Mouse (Mus musculus): Measurements from ENCODE around the gene Fam174b. TPM values are rescaled to one million over a fixed set of nuclear protein-coding genes. Genes with fewer than 3 reads are reported as not detected.

Fam174b gene
- not detected in 2 replicates for total RNA-seq (2012; rRNA removed)
- total RNA-seq (2014; rRNA removed), result not detected in 2 replicates
- polyA plus RNA-seq (2012; ENCODE audit: insufficient read length, low read depth), result not detected in 2 replicates

GRCm38 (mm10) chr7:73740111-73741035 is at the start of gene Fam174b:
Gene Fam174b, plus strand, starts transcription at chr7:73740302.
- in situ Hi-C loops (cut with MboI; ENCODE audit: low pct_ligation_motif_present, low pct_unique_long_range_greater_than_20kb, low sequenced_read_pairs), result no loop called here
- Histone ChIP-seq H3K79me2 (replicated peaks; ENCODE audit: control insufficient read depth, extremely low read depth, insufficient read depth, poor library complexity, severe bottlenecking) (no peaks in the 10 kb centered on the region), H3K4me3 (replicated peaks in 1 of 3; ENCODE audit: low read depth in 2 of 3, low read length in 2 of 3, poor library complexity in 1 of 3) (no peak within 1 kb of the TSS), H3K36me3 (replicated peaks in 1 of 2; ENCODE audit: control insufficient read depth in 1 of 2, insufficient read depth in 1 of 2, low read length in 1 of 2) (no peaks in the 10 kb centered on the region), H3K27ac (ENCODE audit: insufficient read depth, low read depth) (no peak within 1 kb of the TSS), H3K4me2 (ENCODE audit: insufficient read depth, low read depth, poor library complexity, severe bottlenecking) (no peak within 1 kb of the TSS), H3K27me3 (replicated peaks) (peaks cover 51% of the 10 kb centered on the region), H3K9me3 (replicated peaks; ENCODE audit: low read length) (peaks cover 9% of the 10 kb centered on the region), H3K9ac (ENCODE audit: insufficient read depth, low read depth) (no peak within 1 kb of the TSS), H3K4me1 (ENCODE audit: control insufficient read depth in 1 of 2, insufficient read depth in 2 of 2) (peaks cover 0 to 3% of the 10 kb centered on the region in 2 experiments; a peak in 2 of 4 replicates)
- dilution Hi-C loops (cut with MboI; ENCODE audit: extremely low pct_ligation_motif_present, extremely low pct_unique_long_range_greater_than_20kb, low sequenced_read_pairs), result no loop called here
- DNase-seq (ENCODE audit: extremely low read depth), result no peak
- TF ChIP-seq PAX5 (IDR thresholded peaks at IDR 0.05; ENCODE audit: low read length) (no peak), TBP (conservative IDR thresholded peaks at IDR 0.05; ENCODE audit: low read depth, low read length) (no peak), ZKSCAN1 (IDR thresholded peaks at IDR 0.05; ENCODE audit: borderline replicate concordance, low read depth, low read length) (no peak), TCF12 (IDR thresholded peaks at IDR 0.05; ENCODE audit: low read depth, low read length) (no peak), ZMIZ1 (IDR thresholded peaks at IDR 0.05; ENCODE audit: low read depth, low read length) (no peak), MXI1 (IDR thresholded peaks at IDR 0.05; ENCODE audit: low read depth, low read length) (no peak), NRF1 (IDR thresholded peaks at IDR 0.05; ENCODE audit: low read depth, low read length) (no peak), MEF2A (IDR thresholded peaks at IDR 0.05; ENCODE audit: borderline replicate concordance, low read depth, low read length) (no peak), BHLHE40 (IDR thresholded peaks at IDR 0.05; ENCODE audit: low read depth, low read length) (no peak)

DNA sequence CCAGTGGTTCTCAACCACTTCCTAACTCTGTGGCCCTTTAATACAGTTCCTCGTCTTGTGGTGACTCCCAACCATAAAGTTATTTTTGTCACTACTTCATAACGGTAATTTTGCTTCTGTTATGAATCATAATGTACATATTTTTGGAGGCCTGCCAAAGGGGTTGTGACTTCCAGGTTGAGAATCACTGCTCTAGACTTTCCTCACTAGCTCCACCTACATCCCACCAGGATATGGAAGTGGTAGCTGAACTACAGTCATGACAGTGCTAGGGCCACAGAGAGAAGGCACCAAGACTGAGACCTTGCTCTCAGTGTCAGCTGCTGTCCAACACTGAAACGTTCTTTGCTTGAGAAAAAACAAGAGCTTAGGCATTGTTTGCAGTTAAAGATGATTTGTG is 43.0 kb upstream of the Fam174b start:
- Histone ChIP-seq H3K27ac (ENCODE audit: insufficient read depth, low read depth) (no peak overlapping the region), H3K27me3 (replicated peaks) (peaks cover 13% of the 10 kb centered on the region), H3K79me2 (replicated peaks; ENCODE audit: control insufficient read depth, extremely low read depth, insufficient read depth, poor library complexity, severe bottlenecking) (no peaks in the 10 kb centered on the region), H3K36me3 (replicated peaks in 1 of 2; ENCODE audit: control insufficient read depth in 1 of 2, insufficient read depth in 1 of 2, low read length in 1 of 2) (no peaks in the 10 kb centered on the region), H3K9me3 (replicated peaks; ENCODE audit: low read length) (no peaks in the 10 kb centered on the region), H3K4me3 (replicated peaks in 1 of 3; ENCODE audit: low read depth in 2 of 3, low read length in 2 of 3, poor library complexity in 1 of 3) (no peak overlapping the region), H3K9ac (ENCODE audit: insufficient read depth, low read depth) (no peak overlapping the region), H3K4me2 (ENCODE audit: insufficient read depth, low read depth, poor library complexity, severe bottlenecking) (no peak overlapping the region), H3K4me1 (ENCODE audit: control insufficient read depth in 1 of 2, insufficient read depth in 2 of 2) (no peaks in the 10 kb centered on the region)
- DNase-seq (ENCODE audit: extremely low read depth), result peak; percentile 7
- in situ Hi-C loops (cut with MboI; ENCODE audit: low pct_ligation_motif_present, low pct_unique_long_range_greater_than_20kb, low sequenced_read_pairs), result no loop called here
- dilution Hi-C loops (cut with MboI; ENCODE audit: extremely low pct_ligation_motif_present, extremely low pct_unique_long_range_greater_than_20kb, low sequenced_read_pairs), result no loop called here
- no peak for TF ChIP-seq HCFC1 (IDR thresholded peaks at IDR 0.05; ENCODE audit: low read depth, low read length)
- peak; percentile 32; the same call in 1 of the 2 replicates for TF ChIP-seq MEF2A (IDR thresholded peaks at IDR 0.05; ENCODE audit: borderline replicate concordance, low read depth, low read length)
- no peak for TF ChIP-seq ELF1 (IDR thresholded peaks at IDR 0.05; ENCODE audit: low read depth, low read length)

Measured in CH12.LX (cell line).